Mouse (Mus musculus): ENCODE measurements around the gene Nms.

DNA sequence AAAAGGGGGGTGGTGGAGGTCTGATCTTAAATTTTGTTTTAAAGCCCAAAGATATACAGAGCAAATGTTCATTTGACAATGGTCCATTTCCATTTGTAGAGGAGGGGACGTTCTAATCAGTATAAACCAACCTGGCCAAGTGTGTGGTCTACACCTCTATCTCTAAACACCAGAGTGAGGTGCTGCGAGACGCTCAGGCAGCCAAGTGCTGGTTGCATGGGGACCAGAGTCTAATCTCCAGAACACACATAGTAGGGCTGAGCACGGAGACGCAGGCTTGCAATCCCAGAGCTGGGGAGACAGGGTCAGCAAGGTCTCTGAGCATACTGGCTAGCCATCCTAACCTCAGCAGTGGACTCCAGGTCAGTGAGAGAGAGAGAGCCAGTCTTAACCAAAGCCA, 47.5 kb upstream of the Nms start:
- TF ChIP-seq POLR2A (IDR thresholded peaks at IDR 0.05; ENCODE audit: borderline replicate concordance, extremely low read depth, low read depth, low read length) (no peak), CTCF (IDR thresholded peaks at IDR 0.05; ENCODE audit: insufficient read depth, low read length) (no peak)

Data from lung, adult 2 months (tissue).